Comparison of ENCODE assay signal across 7 mouse cellular contexts in the genomic region with DNA sequence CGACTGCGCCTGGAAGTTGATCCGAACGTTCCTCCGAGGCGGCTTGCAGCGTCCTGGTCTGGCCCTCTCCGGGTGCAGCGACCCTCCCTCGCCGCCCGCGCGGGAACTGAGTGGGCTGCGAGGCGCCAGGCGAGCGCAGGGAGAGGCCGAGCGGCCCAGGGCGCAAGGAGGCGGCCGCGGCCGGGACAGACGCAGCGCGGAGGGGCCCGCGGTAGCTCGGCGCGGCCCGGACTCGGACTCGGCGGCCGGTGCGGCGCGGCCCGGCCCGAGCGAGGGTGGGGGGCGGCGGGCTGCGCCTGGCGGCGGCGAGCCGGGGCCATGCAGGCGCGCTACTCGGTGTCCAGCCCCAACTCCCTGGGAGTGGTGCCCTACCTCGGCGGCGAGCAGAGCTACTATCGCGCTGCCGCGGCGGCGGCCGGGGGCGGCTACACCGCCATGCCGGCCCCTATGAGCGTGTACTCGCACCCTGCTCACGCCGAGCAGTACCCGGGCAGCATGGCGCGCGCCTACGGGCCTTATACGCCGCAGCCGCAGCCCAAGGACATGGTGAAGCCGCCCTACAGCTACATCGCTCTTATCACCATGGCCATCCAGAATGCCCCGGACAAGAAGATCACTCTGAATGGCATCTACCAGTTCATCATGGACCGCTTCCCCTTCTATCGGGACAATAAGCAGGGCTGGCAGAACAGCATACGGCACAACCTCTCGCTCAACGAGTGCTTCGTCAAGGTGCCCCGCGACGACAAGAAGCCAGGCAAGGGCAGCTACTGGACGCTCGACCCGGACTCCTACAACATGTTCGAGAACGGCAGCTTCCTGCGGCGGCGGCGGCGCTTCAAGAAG. TPM values are rescaled to one million over a fixed set of nuclear protein-coding genes. Genes with fewer than 3 reads are reported as not detected.
A peak's percentile ranks its signal among the peaks of the same experiment; 100 is the strongest.
DNase-seq lines count a peak whose midpoint lies in the region; ATAC-seq and TF ChIP-seq lines count a peak whose summit lies in the region.

No protein-coding gene starts in this region.

- TF ChIP-seq CTCF in brain, embryonic 14.5 days (IDR thresholded peaks at IDR 0.05; ENCODE audit: borderline replicate concordance, extremely low read depth, insufficient read depth, insufficient read length) = no peak

- peaks cover 69% of the 10 kb centered on the region for H3K27me3 ChIP-seq in heart, embryonic 14.5 days (ENCODE audit: control insufficient read depth, insufficient read depth, low read length)
- peaks cover 63% of the 10 kb centered on the region for H3K27me3 ChIP-seq in neural tube, embryonic 14.5 days (ENCODE audit: control insufficient read depth, insufficient read depth, low read length)

- H3K9me3 ChIP-seq in heart, embryonic 14.5 days (ENCODE audit: control insufficient read depth, low read length) = no peaks in the 10 kb centered on the region
- no peaks in the 10 kb centered on the region for H3K9me3 ChIP-seq in neural tube, embryonic 14.5 days (ENCODE audit: control insufficient read depth, low read length)

- peak; percentile 27 for ATAC-seq in heart, embryonic 14.5 days (ENCODE audit: insufficient number of reproducible peaks, insufficient read depth, low FRiP score, low read depth)
- peak; percentile 29; the same call in 1 of the 2 replicates for ATAC-seq in neural tube, embryonic 14.5 days (ENCODE audit: low read depth)

- peak; percentile 28 for DNase-seq in right cerebral cortex, postnatal 4 days
- DNase-seq in right cerebral cortex, postnatal 36 days (ENCODE audit: low spot score in 2 of 2) = no peak
- DNase-seq in brain, embryonic 14.5 days (ENCODE audit: low read depth) = peak; percentile 52
- peak; percentile 61 to 75 for DNase-seq in kidney, postnatal 4 days
- DNase-seq in layer of hippocampus, adult 8-10 months (ENCODE audit: low spot score in 2 of 2) = no peak

- no peaks in the 10 kb centered on the region for H3K36me3 ChIP-seq in heart, embryonic 14.5 days (ENCODE audit: control insufficient read depth, insufficient read depth, low read length)
- no peaks in the 10 kb centered on the region for H3K36me3 ChIP-seq in neural tube, embryonic 14.5 days (ENCODE audit: control insufficient read depth, insufficient read depth, low read length)

- H3K9ac ChIP-seq in heart, embryonic 14.5 days (ENCODE audit: low read length) = peak overlapping the region; percentile 88
- peak overlapping the region; percentile 50 for H3K9ac ChIP-seq in neural tube, embryonic 14.5 days (replicated peaks; ENCODE audit: low read depth, low read length)

- no peak for TF ChIP-seq POLR2A in brain, embryonic 14.5 days (IDR thresholded peaks at IDR 0.05; ENCODE audit: borderline replicate concordance, extremely low read depth, insufficient read depth, insufficient read length, poor library complexity, severe bottlenecking)

- peaks cover 7 to 17% of the 10 kb centered on the region in 2 experiments; a peak in 3 of 4 replicates for H3K4me1 ChIP-seq in heart, embryonic 14.5 days (ENCODE audit: control insufficient read depth in 2 of 2, insufficient read depth in 2 of 2, low read length in 2 of 2)
- peaks cover 10% of the 10 kb centered on the region; the same call in 1 of the 2 replicates for H3K4me1 ChIP-seq in neural tube, embryonic 14.5 days (ENCODE audit: control insufficient read depth, insufficient read depth, low read length)

- H3K4me3 ChIP-seq in heart, embryonic 14.5 days (ENCODE audit: control insufficient read depth in 1 of 2, insufficient read depth in 1 of 2, low read depth in 1 of 2, low read length in 2 of 2) = peak overlapping the region; percentile 58 to 72
- peak overlapping the region; percentile 34 for H3K4me3 ChIP-seq in neural tube, embryonic 14.5 days (ENCODE audit: low read depth, low read length)

- WGBS in heart, embryonic 14.5 days = under 1% methylated on average over 90 of the region's 101 CpGs
- under 1% methylated on average over 80 of the region's 101 CpGs for WGBS in neural tube, embryonic 14.5 days

- peak overlapping the region; percentile 95 to 96 for H3K27ac ChIP-seq in heart, embryonic 14.5 days (replicated peaks in 1 of 2; ENCODE audit: control insufficient read depth in 1 of 2, insufficient read depth in 1 of 2, low read depth in 2 of 2, low read length in 2 of 2)
- peak overlapping the region; percentile 69 for H3K27ac ChIP-seq in neural tube, embryonic 14.5 days (ENCODE audit: low read depth, low read length)

- peak overlapping the region; percentile 98 for H3K4me2 ChIP-seq in heart, embryonic 14.5 days (ENCODE audit: low read length)
- H3K4me2 ChIP-seq in neural tube, embryonic 14.5 days (ENCODE audit: low read depth, low read length) = peak overlapping the region; percentile 51

RNA-seq across cellular contexts. Expression of a gene that starts 0.7 kb away (rescaled TPM):
- polyA plus RNA-seq in brain, embryonic 14.5 days (2012; rRNA removed) = 3.8 and 6.3 TPM in 2 replicates
- polyA plus RNA-seq in heart, embryonic 14.5 days (2014; fragmentation: Nextera tagmentation; extraction: Ambion mirVana) = 4.3 and 5.0 TPM in 2 replicates
- polyA plus RNA-seq in neural tube, embryonic 14.5 days (2014; fragmentation: Nextera tagmentation; extraction: Ambion mirVana) = 0.50 and 3.0 TPM in 2 replicates
- total RNA-seq in layer of hippocampus, adult 8-10 months (2022) = 1 to 10 TPM; 4.1 to 5.0 (median 4.7) TPM

Comparison
In these comparisons a context has a peak if more than half of its experiments do, and no peak if none do; other contexts are left out.
1. DNase-seq: peak in right cerebral cortex, postnatal 4 days (single experiment), brain, embryonic 14.5 days (single experiment) and kidney, postnatal 4 days (2 of 2); none in right cerebral cortex, postnatal 36 days (0 of 2) and layer of hippocampus, adult 8-10 months (0 of 2).